Mouse (Mus musculus): ENCODE data around the gene Pah.

The Pah gene

DNA sequence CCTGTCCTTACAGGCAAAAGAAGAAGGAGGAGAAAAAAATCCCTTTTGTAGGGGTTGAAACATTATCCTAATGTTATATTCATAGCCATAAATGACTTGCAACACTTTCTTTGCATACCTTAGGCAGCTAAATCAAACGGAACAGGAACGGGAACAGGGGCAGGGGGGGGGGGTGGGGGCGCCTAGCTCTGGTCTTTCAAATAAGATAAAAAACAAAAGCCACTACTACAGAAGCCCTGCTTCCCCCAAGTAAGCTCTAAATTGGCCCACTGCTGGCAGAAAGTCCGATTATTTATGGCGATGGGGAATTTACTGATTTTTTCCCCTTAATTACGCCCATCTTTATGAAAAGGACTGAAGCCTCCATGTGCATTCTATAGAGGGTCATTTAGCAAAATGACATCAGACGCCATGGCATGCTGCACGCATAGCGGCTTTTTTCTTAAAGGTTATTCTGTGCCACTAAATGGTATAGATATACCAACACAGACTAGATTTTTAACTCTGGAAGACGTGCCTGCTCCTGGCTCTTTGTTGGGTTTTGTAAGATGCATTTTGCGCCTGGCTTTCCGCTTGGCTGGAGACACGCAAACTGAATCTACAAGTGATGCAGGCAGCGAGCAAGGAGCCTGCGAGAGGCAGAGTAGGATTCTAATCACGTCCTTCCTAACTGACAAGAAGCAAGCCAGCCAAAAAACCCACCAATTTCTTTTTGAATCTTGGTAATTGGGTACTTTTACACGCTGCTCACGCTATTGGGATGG is 32.2 kb upstream of the Pah start:
- Histone ChIP-seq H3K4me3 (replicated peaks; ENCODE audit: low read length) (no peak overlapping the region), H3K27me3 (ENCODE audit: insufficient read depth, low read length) (peaks cover 86% of the 10 kb centered on the region), H3K36me3 (ENCODE audit: insufficient read depth, low read length) (no peaks in the 10 kb centered on the region), H3K4me1 (replicated peaks; ENCODE audit: low read depth, low read length) (peaks cover 40% of the 10 kb centered on the region), H3K9me3 (ENCODE audit: low read length) (no peaks in the 10 kb centered on the region)
- TF ChIP-seq NANOG (IDR thresholded peaks at IDR 0.05; ENCODE audit: borderline replicate concordance, low read length): no peak

DNA sequence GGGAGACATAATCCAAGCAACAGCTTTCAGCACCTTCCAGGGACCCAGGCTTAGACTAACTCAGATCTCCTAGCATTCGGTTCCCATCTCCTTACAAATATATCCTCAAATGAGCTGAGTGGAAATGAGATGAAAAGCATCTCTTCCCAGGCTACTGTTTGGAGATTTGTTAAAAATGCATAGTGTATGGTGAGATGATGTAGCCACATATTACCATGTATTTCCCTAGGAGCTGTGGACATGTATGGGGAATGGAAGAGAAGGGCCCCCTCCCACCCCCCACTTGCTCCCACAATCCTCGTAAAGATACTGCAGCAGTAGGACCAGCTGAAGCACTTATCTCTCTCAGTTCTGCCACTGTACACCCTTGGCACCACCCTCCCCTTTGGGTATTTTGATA is 31.3 kb upstream of the Pah start:
- Histone ChIP-seq H3K4me3 (replicated peaks; ENCODE audit: low read length) (no peak overlapping the region), H3K4me1 (replicated peaks; ENCODE audit: low read depth, low read length) (peaks cover 39% of the 10 kb centered on the region), H3K36me3 (ENCODE audit: insufficient read depth, low read length) (no peaks in the 10 kb centered on the region), H3K27me3 (ENCODE audit: insufficient read depth, low read length) (peaks cover 92% of the 10 kb centered on the region), H3K9me3 (ENCODE audit: low read length) (no peaks in the 10 kb centered on the region)
- TF ChIP-seq POU5F1 (IDR thresholded peaks at IDR 0.05; ENCODE audit: borderline replicate concordance, low read length): no peak
- no peak for TF ChIP-seq NANOG (IDR thresholded peaks at IDR 0.05; ENCODE audit: borderline replicate concordance, low read length)
- no peak for TF ChIP-seq CTCF (conservative IDR thresholded peaks at IDR 0.05; ENCODE audit: low read length)

DNA sequence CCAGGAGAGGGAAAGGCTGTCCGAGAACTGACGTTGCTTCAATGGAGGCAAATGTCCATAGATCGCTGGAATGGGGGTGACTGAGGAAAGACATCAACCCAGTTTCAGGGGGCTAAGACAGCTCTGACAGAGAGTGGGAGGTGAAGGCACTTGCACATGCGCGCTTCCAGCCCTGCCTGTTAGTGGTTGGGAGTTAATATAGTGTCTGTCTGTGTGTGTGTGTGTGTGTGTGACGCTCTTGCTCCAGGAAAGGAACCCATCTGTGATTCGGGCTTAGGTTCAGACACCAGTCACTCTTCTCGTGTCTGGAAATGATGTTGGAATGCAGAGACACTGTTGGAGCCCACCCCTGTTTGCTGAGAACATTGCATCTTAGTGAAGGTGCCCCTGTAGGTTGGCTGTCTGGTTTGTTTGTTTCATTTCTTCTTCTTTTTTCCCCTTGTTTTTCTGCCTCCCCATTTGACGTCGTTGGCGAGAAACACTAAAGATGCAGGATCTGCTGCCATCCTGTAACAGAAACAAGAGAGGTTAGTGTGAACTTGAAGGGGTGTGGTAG is 30.0 kb upstream of the Pah start:
- no peaks in the 10 kb centered on the region for H3K36me3 ChIP-seq (ENCODE audit: insufficient read depth, low read length)
- no peak overlapping the region for H3K4me3 ChIP-seq (replicated peaks; ENCODE audit: low read length)
- TF ChIP-seq CTCF (conservative IDR thresholded peaks at IDR 0.05; ENCODE audit: low read length) (no peak), POU5F1 (IDR thresholded peaks at IDR 0.05; ENCODE audit: borderline replicate concordance, low read length) (no peak), NANOG (IDR thresholded peaks at IDR 0.05; ENCODE audit: borderline replicate concordance, low read length) (no peak)
- H3K27me3 ChIP-seq (ENCODE audit: insufficient read depth, low read length): peaks cover 92% of the 10 kb centered on the region
- H3K4me1 ChIP-seq (replicated peaks; ENCODE audit: low read depth, low read length): peaks cover 27% of the 10 kb centered on the region
- no peaks in the 10 kb centered on the region for H3K9me3 ChIP-seq (ENCODE audit: low read length)

DNA sequence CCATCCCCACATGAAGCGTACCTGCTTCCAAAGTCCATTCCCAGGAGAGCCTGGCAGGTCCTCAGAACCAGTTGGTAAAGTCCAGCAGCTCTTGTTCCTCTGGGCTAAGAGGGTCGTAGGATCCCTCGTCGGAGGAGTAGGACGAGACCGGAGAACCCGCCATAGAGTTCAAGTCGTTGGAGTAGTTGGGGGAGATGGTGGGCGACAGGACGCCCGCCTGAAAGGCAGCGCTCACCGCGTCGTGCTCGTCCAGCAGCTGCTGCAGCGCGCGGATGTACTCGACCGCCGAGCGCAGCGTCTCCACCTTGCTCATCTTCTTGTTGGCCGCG is 29.3 kb upstream of the Pah start:
- no peaks in the 10 kb centered on the region for H3K9me3 ChIP-seq (ENCODE audit: low read length)
- H3K36me3 ChIP-seq (ENCODE audit: insufficient read depth, low read length): no peaks in the 10 kb centered on the region
- peaks cover 26% of the 10 kb centered on the region for H3K4me1 ChIP-seq (replicated peaks; ENCODE audit: low read depth, low read length)
- peak overlapping the region; percentile 78 for H3K4me3 ChIP-seq (replicated peaks; ENCODE audit: low read length)
- peaks cover 91% of the 10 kb centered on the region for H3K27me3 ChIP-seq (ENCODE audit: insufficient read depth, low read length)
- no peak for TF ChIP-seq POU5F1 (IDR thresholded peaks at IDR 0.05; ENCODE audit: borderline replicate concordance, low read length)
- TF ChIP-seq NANOG (IDR thresholded peaks at IDR 0.05; ENCODE audit: borderline replicate concordance, low read length): no peak
- TF ChIP-seq CTCF (conservative IDR thresholded peaks at IDR 0.05; ENCODE audit: low read length): no peak

DNA sequence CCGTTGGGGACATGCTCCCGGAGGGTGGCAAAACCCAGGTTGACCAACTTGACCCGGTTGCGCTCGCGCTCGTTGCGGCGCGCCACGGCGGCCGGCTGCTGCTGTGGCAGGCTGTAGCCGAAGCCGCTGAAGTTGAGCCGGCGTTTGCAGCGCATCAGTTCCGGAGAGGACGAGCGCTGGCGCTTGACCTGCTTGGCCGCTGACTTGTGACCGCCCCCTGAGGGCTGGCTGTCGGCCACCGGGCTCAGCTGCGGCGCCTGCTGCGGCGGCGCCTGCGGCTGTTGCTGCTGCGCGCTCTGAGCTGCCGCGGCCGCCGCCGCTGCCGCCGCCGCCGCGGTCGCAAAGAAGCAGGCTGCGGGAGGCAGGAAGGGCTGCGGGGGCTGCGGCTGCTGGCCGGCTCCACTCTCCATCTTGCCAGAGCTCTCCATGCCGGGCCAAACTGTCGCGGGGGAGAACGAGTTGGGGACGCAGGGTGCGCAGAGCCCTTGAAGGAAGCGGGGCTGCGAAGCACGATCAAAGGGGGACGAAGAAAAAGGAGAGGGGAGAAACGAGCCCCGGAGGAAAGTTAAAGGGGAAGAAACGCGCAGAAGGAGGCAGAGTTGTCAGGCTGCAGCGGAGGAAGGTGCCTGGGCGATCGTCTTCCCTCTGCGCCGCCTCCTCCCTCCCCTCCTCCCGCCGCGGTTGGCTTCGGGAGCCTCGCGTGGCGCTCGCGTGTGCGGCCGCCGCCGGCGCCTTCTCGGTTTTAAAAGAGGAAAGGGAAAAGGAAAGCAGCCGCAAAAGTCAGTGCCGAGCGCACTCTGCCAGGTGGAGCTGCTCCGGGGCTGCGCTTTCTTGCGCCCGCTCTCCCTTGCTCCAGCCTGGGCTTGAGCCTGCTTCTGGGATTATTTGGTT is 28.7 kb upstream of the Pah start:
- H3K27me3 ChIP-seq (ENCODE audit: insufficient read depth, low read length): peaks cover 87% of the 10 kb centered on the region
- peak overlapping the region; percentile 78 for H3K4me3 ChIP-seq (replicated peaks; ENCODE audit: low read length)
- no peaks in the 10 kb centered on the region for H3K36me3 ChIP-seq (ENCODE audit: insufficient read depth, low read length)
- H3K4me1 ChIP-seq (replicated peaks; ENCODE audit: low read depth, low read length): peaks cover 26% of the 10 kb centered on the region
- TF ChIP-seq CTCF (conservative IDR thresholded peaks at IDR 0.05; ENCODE audit: low read length): no peak
- no peak for TF ChIP-seq NANOG (IDR thresholded peaks at IDR 0.05; ENCODE audit: borderline replicate concordance, low read length)
- TF ChIP-seq POU5F1 (IDR thresholded peaks at IDR 0.05; ENCODE audit: borderline replicate concordance, low read length): no peak
- no peaks in the 10 kb centered on the region for H3K9me3 ChIP-seq (ENCODE audit: low read length)

DNA sequence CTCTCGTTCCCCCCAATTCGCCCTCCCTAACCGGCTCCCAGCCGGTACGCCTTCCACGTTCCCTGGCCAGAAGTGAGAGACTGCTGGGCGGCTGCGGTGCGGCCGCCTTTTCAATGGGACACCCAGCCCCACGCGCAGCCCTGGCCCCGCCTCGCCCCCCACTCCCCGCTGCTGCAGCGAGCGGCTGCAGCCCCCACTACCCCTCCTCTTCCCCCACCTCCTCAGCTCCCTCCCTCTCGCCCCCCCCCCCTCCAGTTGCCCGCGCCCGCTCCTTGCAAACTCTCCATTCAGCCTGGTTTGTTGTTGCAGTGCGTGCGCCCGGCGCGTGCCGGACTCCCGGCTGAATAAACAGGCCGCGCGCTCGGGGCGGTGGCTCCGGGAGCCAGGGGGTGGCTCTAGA is 28.0 kb upstream of the Pah start, which contains the start of gene Ascl1:
Gene Ascl1 (minus strand): TSS at position 85 of the 400 bp plus-strand sequence.
- Histone ChIP-seq H3K27me3 (ENCODE audit: insufficient read depth, low read length) (peaks cover 85% of the 10 kb centered on the region), H3K4me3 (replicated peaks; ENCODE audit: low read length) (peak within 1 kb of the TSS; percentile 78), H3K9me3 (ENCODE audit: low read length) (no peaks in the 10 kb centered on the region), H3K4me1 (replicated peaks; ENCODE audit: low read depth, low read length) (peaks cover 24% of the 10 kb centered on the region), H3K36me3 (ENCODE audit: insufficient read depth, low read length) (no peaks in the 10 kb centered on the region)
- no peak for TF ChIP-seq POU5F1 (IDR thresholded peaks at IDR 0.05; ENCODE audit: borderline replicate concordance, low read length)
- no peak for TF ChIP-seq CTCF (conservative IDR thresholded peaks at IDR 0.05; ENCODE audit: low read length)
- no peak for TF ChIP-seq NANOG (IDR thresholded peaks at IDR 0.05; ENCODE audit: borderline replicate concordance, low read length)

DNA sequence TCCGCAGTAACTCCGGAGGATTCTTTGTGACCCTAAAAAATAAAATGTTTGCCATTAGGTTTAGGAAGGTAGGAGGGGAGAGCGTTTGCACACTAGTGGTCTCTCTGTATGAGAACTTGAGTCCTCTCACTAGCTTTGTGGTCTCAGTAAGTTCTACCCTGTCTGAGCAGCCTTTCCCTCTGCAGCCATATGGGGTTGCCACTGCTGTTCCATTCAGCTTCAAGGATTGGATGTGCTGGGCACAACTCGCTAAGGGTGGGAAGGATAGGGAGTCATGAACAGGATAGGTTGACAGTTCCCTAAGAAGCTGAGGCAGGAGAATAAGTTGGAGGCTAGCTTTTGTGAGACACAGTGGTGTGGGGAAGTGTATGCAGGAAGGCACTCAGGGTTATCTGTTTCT is 27.4 kb upstream of the Pah start:
- peak overlapping the region; percentile 78 for H3K4me3 ChIP-seq (replicated peaks; ENCODE audit: low read length)
- TF ChIP-seq POU5F1 (IDR thresholded peaks at IDR 0.05; ENCODE audit: borderline replicate concordance, low read length) (no peak), CTCF (conservative IDR thresholded peaks at IDR 0.05; ENCODE audit: low read length) (no peak), NANOG (IDR thresholded peaks at IDR 0.05; ENCODE audit: borderline replicate concordance, low read length) (no peak)
- no peaks in the 10 kb centered on the region for H3K36me3 ChIP-seq (ENCODE audit: insufficient read depth, low read length)
- no peaks in the 10 kb centered on the region for H3K9me3 ChIP-seq (ENCODE audit: low read length)
- peaks cover 85% of the 10 kb centered on the region for H3K27me3 ChIP-seq (ENCODE audit: insufficient read depth, low read length)
- peaks cover 21% of the 10 kb centered on the region for H3K4me1 ChIP-seq (replicated peaks; ENCODE audit: low read depth, low read length)

DNA sequence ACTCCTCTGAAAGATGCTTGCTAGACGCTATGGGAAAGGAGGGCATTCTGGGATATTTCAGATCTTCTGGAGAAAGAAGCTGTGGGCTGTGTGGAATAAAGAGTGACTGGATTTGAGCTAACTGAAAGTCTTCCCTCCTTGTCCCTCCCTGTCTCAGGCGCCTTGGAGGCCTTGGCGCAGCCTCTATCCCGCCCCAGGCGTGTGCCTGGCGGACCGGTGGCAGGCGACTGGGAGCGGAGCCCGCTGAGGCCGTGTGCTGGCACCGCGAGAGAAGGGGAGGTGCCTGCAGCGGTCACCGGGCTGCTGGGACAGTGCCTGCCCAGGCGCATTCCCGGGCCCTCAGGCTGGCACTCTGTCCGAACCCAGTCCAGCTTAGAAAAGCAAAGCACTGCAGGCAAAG is 27.0 kb upstream of the Pah start:
- Histone ChIP-seq H3K27me3 (ENCODE audit: insufficient read depth, low read length) (peaks cover 82% of the 10 kb centered on the region), H3K4me3 (replicated peaks; ENCODE audit: low read length) (peak overlapping the region; percentile 78), H3K9me3 (ENCODE audit: low read length) (no peaks in the 10 kb centered on the region), H3K36me3 (ENCODE audit: insufficient read depth, low read length) (no peaks in the 10 kb centered on the region), H3K4me1 (replicated peaks; ENCODE audit: low read depth, low read length) (peaks cover 21% of the 10 kb centered on the region)
- TF ChIP-seq POU5F1 (IDR thresholded peaks at IDR 0.05; ENCODE audit: borderline replicate concordance, low read length): no peak
- no peak for TF ChIP-seq NANOG (IDR thresholded peaks at IDR 0.05; ENCODE audit: borderline replicate concordance, low read length)
- TF ChIP-seq CTCF (conservative IDR thresholded peaks at IDR 0.05; ENCODE audit: low read length): no peak

Measured in E14TG2a.4 (cell line).